Mouse (Mus musculus) ovary, postnatal 36 days (tissue): Measurements from ENCODE around the gene Wdr61.

Experiments used
- DNase-seq: peaks from one replicate; pipeline ENCODE4 v3.0.0; 2022; ENCODE audit warnings: low spot score, mixed read lengths

Gene Wdr61

GRCm38 (mm10) chr9:54733921-54734638 is at the start of gene Wdr61:
Gene Wdr61, minus strand, starts transcription at chr9:54734519.
- DNase-seq, result peak; percentile 98

GRCm38 (mm10) chr9:54784003-54784402 is 49.7 kb upstream of the Wdr61 start:
- DNase-seq, result no peak

- no peak for DNase-seq
Observed at GRCm38 (mm10) chr9:54782504-54782903, 48.2 kb upstream of the Wdr61 start.

- DNase-seq, result no peak
Observed at GRCm38 (mm10) chr9:54779280-54779679, 45.0 kb upstream of the Wdr61 start.

- DNase-seq, result no peak
Observed at GRCm38 (mm10) chr9:54776451-54776982, 42.2 kb upstream of the Wdr61 start.

GRCm38 (mm10) chr9:54770140-54770780 is 35.9 kb upstream of the Wdr61 start:
- no peak for DNase-seq

- no peak for DNase-seq
Observed at GRCm38 (mm10) chr9:54765336-54766085, 31.2 kb upstream of the Wdr61 start.

GRCm38 (mm10) chr9:54764561-54765217 is 30.4 kb upstream of the Wdr61 start, which contains the start of gene Crabp1:
Gene Crabp1, plus strand, starts transcription at chr9:54764748.
- no peak for DNase-seq

GRCm38 (mm10) chr9:54764091-54764490 is 29.8 kb upstream of the Wdr61 start:
- DNase-seq, result no peak

GRCm38 (mm10) chr9:54759592-54759991 is 25.3 kb upstream of the Wdr61 start:
- no peak for DNase-seq

GRCm38 (mm10) chr9:54752944-54753295 is 18.6 kb upstream of the Wdr61 start:
- no peak for DNase-seq

- no peak for DNase-seq
Observed at GRCm38 (mm10) chr9:54752201-54752943, 18.1 kb upstream of the Wdr61 start.

GRCm38 (mm10) chr9:54751684-54752083 is 17.4 kb upstream of the Wdr61 start:
- DNase-seq, result no peak

- DNase-seq, result no peak
Observed at GRCm38 (mm10) chr9:54750215-54750981, 16.1 kb upstream of the Wdr61 start.

GRCm38 (mm10) chr9:54745740-54746370 is 11.5 kb upstream of the Wdr61 start:
- DNase-seq, result no peak

GRCm38 (mm10) chr9:54743891-54744290 is 9.6 kb upstream of the Wdr61 start:
- DNase-seq, result no peak

GRCm38 (mm10) chr9:54738376-54738775 is 4.1 kb upstream of the Wdr61 start:
- DNase-seq, result peak; percentile 39

- DNase-seq, result no peak
Observed at GRCm38 (mm10) chr9:54736284-54736701, 2.0 kb upstream of the Wdr61 start.

GRCm38 (mm10) chr9:54734639-54735252 is 427 bp upstream of the Wdr61 start:
- DNase-seq, result no peak

- DNase-seq, result no peak
Observed at GRCm38 (mm10) chr9:54732122-54732521, 2.2 kb downstream of the Wdr61 start.
